Mouse (Mus musculus): Measurements from ENCODE around the gene Tigit.

- no peak for TF ChIP-seq TAL1 (IDR thresholded peaks at IDR 0.05; ENCODE audit: low read length)
- TF ChIP-seq GATA1 (IDR thresholded peaks at IDR 0.05; ENCODE audit: low read length), result no peak
Measured at GRCm38 (mm10) chr16:43607086-43607485, 56.9 kb downstream of the Tigit start.
